Mouse (Mus musculus): ENCODE measurements at regions not wholly inside any gene's neighbourhood (a gene's known extent, or its start where the extent isn't known, plus 50 kb on each side); places are given as distances from the start of the nearest gene placed in this dataset.
"Not testable (repeated sequence)": the region's sequence is repeated elsewhere in the genome, so short reads cannot be mapped to it uniquely, and the experiment has no call there.

DNA sequence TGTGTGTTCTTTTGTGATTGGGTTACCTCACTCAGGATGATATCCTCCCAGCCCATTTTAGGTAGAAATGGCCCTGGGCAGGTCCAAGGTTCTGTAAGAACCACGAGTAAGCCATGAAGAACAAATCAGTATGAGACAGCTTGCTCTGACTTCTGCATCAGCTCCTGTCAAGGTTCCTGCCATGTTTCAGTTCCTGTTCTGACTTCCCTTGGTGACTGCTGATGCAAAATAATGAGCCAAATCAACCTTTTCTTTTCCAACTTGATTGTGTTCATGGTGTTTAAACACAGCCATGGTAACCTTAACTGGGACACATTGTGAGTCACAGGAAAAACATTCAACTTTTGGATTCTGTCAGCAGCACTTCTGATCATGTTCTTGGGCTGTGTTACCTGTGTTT lies 667.4 kb upstream of the Igfbp7 start:
- no peak for DNase-seq

DNA sequence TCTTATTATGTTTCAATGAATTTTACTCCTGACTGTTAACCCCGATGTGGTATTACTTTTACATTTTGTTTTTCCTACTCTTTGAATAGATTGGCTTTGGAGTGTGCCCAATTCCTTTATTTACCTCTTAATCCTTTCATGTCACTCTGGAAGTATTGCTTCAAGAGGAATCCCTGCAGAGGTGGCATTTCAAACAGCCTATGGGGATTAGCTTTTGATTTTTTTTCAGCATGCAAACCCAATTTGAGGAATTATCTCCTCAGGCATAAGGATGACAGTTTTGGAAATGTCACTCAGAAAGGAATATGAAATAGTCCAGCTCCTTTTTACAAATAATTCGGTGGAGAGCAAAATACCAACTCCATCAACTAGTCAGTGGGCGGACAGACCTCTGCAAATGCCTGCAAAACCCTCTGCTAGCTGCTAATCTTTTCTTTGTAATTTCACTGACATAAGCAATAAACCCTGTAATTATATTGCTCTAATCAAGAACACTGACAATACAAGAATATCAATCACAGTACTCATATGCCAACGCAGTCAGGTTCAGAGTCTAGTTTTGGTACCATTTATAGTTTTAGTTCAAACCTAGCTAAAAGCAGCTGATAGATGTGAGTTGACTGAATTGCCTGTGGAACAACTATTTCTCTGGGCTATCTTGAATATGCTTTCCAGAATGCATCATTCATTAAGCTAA lies 624.9 kb upstream of the Igfbp7 start:
- no peak for DNase-seq

DNA sequence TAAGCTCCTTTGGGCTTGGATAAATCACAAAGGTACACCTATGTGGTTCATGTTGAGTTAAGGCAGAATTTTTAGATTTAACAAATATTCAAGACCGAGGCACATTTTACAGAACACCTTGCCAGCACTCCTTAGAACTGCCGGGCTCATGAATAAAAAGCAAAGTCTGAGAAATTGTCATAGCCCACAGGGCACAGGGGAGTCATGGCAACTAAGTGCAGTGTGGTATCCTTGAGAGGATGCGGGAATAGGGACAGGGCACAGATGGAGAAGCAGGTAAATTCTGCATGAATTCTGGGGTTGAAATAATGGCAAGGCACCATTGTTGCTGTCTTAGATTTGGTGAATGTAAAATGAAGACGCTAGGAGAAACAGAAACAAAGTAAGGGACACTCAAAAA lies 609.7 kb upstream of the Igfbp7 start:
- no peak for DNase-seq

DNA sequence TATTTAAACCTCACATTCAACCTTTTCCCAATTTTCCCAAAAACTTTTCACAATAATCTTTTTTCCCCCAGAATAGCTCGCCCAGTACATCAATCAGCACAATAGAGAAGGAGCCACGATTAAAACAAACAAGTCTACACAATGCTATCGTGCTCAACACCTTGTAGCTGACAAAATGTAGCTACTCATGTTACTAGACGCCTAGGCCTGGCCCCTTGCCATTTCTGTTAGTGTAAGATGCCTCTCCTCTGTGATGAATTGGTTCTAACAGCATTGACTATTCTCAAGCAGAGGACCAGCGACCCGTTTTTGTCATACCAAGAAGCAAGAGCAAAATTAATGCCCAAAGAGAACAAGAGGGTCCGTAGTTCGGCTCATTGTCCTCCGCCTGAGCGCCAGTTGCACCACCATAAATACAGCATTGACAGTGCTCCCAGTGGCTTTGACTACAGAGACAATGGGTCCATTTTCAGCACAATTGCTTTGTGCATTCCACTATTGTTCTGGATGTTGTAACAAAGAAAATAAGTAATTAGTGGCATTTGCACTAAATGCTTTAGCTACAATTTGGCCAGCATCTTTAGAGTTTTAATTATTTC lies 578.7 kb upstream of the Igfbp7 start:
- DNase-seq = peak; percentile 34 to 42

DNA sequence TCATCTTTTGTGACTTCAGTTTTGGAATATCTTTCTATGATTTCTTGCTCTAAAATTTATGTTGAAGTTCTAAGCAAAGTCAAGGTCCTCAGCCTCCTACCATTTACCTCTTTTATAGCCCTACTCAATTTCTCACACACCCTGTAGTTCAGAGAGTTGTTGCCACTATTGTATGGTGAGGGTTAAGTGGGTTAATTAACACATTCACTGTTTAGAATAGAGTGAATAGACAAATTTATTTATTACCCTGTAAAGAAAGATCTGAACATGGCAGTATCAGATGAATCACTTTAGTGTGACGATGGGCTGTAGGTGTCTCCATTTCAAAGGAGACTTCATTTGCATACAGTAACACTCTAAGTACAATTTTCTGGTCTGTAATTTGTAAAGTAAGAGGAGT lies 577.4 kb upstream of the Igfbp7 start:
- DNase-seq = no peak

DNA sequence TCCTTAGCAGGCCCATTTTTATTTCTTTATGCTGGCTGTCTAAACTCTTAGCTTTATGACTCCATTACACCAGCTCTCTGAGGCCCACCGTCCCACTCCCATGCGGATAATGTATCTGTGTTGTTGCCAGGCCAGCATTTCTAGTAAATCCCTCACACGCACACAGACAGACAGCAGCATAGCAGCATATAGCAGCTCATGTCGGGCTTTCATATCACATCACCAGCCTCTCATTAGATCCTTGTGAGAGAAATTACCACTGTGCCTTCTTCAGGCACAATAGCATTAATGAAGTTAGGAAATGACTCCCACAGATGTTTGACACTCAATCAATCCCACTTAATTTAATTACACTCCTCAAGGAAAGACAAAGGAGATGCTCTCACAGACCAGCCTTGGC lies 532.2 kb upstream of the Igfbp7 start:
- not testable (repeated sequence) for DNase-seq

DNA sequence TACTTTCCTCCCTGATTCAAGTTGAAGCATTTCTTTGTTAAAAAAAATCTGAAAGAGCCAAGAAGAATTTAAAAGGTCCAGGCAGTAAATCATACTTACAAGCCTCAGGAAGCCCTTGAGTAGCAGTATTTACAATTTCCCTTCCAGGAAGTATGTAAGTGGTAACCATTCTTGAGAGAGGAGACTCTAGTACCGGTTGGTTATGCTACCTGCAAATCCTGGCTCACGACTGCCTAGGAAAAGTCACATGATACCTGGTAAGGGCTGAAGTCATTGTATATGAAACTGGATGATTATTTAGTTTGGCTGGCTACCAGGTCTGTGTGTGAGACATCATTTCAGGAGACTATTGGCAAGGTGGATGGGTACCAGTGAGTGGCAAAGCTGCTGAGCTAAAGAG lies 524.0 kb upstream of the Igfbp7 start:
- no peak for DNase-seq

DNA sequence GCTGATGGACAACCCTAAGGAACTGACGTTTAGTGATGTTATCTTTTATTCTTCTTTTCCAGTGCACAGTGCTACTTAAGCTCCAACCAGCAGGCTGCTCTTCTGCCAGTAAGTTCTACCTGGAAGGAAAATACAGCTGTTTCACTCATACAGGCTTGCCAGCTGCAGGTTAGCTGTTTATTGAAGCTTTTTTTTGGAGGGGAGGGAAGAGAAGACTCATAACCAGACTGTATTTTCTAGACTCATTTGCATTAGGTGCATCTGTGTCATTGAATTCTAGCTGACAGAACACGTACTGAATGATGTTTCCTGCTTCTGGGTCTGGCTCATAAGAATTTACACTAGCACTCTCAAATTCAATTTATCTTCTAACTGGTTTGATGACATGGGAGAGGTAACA lies 513.3 kb upstream of the Igfbp7 start:
- DNase-seq = no peak

DNA sequence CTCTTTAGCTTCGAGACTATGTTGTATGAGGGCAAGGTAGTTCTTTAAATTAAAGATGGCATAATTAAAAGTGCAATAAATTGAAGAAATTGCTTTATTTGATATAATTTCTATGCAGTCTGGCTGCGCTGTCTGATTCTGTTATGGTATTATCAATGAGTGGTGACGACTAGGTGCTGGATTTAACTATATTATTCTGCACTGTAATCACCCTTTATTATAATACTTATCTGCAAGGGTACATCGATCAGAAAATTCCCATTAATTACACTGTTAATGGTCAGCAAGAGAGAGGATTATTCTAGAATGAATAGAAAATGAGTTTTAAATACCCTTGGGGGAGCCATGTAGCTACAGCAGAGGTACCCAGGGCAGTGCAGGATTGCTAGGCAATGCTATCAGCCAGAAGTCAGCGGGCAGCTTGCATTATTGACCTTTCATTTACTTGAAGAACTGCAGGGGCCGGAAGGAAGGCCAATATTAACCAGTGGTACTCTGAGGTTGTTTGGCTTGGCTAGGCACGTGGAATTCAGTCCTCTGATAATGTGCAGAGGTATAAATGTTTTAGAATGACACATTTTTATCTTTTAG lies 509.3 kb upstream of the Igfbp7 start:
- peak; percentile 44 to 72 for DNase-seq

DNA sequence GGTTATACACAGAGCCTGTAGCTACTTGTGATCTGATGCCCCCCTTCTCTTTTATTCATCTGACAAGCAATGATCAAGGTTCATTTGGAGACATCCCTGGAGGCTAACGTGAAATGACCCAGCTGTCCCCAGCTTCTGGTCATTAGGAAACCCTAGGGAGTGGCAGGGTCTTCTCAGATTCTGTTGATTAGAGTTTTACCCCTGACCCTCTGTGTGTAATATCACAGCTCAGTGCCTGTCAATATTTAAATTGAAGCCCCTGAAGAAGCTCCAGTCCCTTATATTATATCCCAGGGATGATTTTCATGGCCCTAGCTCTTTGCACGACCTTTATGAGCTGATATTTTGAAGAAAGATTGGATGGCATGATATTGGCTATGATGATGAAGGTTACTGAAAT lies 508.5 kb upstream of the Igfbp7 start:
- DNase-seq = no peak

DNA sequence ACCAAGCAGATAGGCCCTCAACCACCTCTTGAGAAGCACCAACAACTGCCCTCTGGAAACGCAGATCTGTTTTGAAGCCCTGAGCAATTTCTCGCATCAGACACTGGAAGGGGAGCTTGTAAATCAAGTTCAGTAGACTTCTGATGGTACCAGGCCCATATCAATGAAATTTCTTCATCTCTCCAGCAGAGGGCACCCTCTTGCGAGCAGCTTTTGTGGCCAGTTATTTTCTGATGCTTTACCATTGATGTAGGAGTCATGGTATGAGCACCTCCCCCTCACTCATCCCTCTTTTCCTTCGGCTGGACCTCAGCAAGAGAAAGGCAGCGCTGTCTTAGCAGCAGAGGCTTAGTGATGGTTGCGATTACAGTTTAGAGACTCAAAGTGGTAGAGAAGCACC lies 501.4 kb upstream of the Igfbp7 start:
- DNase-seq = peak; percentile 31 to 49

DNA sequence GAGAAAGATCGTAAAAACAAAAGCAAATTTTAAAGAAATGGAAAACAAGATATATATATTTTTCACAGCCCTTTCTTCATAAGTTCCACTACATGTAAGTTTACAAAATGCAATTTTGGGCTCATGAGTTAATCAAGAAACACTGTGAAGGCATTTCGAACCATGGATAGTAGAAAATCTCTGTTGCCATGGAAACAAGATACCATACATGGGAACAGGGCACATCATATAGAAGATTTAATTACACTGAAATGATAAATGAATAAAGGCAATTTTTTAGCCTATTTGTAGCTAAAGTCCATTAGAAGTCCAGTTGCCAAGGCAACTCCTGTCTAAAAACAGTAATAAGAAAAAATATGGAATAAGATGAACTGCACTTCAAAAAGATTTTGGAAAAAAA lies 484.2 kb upstream of the Igfbp7 start:
- DNase-seq = not testable (repeated sequence)

DNA sequence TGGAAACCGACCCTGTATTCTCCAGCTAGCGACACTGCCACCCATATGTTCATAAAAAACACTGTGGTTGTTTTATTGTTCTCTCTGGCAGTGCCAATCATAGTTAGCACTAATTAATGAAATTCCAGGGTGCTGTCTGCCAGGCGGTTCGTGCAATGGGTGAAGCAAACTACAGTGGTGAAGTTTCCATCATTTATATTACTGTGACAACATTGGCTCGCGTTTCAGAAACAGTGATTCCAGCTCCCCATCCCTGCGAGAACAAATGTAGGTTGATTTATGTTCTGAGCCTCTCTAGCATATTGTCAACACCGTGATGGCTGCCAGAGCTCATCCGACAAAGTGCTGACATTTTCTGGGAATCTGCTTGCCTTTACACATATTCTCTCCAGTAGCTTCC lies 480.7 kb upstream of the Igfbp7 start:
- DNase-seq = peak; percentile 32 to 39

DNA sequence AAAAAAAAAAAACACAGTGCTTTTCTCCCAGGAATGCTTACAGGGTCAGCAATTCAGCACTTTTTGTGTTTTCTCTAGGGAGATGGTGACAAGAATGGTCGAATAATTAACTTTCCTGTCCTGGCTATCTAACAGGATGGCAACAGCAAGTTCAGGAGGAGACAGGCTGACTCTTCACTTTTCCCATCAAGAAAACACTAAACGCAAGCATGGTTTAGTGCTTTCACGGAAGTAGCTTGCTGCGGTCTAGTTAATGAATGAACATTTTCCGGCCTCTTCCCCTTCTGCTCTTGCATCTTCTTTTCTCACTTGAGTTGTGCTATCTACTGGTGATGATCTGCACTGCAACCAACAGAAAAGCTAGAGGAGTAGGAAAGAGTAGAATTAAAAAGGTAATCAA lies 463.6 kb upstream of the Igfbp7 start:
- DNase-seq = peak in 1 of 2 experiments; percentile 4

DNA sequence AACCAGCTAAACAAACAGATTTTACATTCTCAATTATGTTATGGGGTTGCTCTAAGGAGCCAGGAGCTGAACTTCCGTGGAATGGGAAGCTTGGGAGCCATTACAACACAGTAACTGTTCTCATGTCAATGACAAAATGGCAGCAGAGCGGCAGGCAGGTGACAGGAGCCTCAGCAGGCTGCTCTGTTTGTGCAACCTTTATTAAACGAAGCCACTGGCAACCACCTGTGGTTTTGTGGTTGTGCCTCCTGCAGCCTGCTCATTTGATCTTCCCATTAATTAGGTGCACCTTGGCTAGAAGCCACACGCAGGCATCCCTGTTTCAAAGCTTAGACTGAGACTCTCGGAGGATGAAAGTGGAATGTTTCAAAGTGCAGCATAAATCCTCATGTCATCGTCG lies 457.5 kb upstream of the Igfbp7 start:
- DNase-seq = peak; percentile 7 to 17

DNA sequence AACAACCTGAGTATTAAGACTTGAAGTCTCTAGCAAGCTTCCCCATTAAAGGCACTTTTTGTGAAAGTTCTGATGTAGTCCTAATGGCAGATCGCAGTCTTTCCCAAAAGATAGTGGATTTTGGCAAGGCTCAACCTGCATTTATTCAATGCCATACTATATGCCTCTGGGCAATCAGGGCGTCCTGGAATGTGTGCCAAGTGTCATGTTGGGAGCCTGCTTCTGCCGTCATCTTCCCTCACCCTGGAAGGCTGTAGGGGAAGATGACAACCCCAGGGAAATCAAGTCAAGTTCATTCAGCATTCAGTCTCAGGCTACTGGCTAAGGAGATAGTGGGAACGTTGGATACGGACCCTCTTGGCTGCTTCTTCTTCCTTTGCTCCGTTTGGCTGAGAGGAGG lies 447.4 kb upstream of the Igfbp7 start:
- DNase-seq = peak; percentile 56 to 72

DNA sequence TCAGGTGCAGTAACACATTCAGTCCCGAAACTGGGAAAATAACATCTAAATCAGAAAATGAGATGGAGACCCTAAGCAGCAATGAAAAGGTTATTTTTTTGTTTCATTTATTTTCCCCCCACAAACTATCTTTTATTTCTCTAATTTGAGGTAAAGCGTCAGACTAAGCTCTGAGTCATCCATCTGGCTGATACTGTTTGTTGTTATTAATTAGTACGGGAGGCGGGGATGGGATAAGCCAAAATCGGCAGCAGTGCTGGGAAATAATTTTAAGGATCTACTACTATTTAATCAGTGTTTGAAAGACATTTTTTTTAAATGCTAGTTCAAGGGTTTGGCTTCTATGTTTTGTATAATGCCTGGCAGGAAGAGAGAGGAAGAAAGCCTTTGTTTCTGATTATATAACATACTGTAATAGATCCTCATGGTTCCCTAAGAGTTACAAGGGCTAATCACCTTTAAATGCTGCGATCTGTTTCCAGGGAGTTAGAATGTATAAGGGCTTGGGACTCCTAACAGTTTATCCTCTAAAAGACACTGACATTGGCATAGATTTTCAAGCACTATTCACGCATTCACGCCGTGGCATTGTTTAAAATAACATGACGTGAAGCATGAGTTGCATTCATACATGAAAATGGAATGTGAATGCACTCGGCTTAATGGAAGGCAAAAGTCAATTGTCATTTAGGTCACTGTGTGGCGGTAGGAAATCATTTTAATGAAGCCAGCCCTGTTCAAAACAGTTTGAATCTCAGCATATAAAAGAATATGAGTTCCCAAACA lies 446.4 kb upstream of the Igfbp7 start:
- DNase-seq = peak in 1 of 2 experiments; percentile 12

DNA sequence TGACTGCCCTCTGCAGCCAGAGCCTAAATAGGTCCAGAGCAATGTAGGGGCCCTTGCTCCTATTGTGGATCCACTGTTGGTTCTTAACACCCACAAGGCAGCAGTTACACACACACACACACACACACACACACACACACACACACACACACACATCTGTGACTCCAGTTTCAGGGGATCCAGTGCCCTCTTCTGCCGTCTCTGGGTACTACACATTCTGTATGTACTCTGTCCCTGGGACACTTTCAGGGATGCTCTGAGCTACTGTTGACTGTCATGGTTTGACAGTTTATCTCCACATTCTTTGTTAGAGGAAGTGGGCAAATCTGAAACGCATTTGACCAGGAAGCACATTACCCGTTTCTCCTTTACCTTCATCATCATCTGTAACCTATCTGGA lies 443.8 kb upstream of the Igfbp7 start:
- DNase-seq = no peak

DNA sequence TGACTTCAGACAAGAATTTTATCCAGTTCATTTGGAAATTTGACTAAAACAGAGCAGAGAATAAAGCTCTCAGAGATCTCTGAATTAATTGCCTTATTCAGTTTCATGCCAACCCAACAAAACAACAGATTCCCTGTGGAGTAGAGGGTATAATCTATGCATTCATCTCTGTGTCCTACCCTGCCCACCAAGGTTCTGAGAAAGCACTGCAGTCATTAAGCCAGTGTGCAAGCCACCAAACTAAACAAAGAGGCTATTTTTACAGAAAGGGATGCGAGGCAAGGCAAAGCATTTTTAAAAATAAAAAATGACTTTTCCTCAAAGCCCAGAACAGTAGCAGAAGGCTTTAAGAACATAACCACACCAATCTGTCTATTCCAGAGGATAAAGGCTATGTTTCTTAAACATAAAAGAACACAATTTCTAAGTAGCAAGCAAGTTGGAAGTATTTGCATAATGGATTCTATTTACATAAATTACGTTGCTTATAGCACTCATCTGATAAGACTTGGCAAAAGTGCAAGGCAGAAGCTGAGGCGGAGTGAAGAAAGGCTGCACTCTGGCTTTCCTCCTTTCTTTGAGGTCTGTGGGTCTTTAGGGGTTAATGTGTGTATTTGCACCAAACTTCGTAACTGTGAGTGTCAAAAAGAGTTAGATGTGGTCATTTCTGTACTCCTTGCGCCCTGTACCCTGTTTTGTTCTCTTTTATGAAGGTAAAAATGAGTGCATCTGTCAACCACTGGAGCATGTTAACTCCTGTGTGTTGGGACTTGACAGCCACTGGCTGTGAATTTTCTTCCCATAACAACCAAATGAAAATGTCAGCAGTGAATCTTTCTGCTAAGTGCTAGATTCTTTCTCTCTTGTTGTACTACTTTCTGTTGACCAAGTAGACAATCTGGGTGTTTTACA lies 430.6 kb upstream of the Igfbp7 start:
- DNase-seq = no peak

DNA sequence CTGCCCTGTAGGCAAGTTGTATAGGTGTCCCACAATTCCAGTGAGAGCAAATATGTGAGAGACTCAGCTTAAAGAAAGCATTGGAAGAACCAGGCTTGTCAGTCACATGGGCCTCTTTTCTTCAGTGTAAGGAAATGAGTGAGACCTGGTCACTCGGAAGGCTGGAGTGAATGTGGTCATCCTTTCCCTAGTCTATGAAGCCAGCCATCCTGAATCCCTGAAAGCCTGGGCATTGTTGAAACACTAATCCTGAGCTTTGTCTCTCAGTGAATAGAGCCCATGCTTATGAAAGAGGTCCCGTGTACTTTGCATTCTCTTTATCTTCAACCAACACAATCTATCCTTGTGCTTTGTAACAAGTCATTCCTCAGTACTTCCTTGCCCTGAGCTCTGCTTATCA lies 420.1 kb upstream of the Igfbp7 start:
- no peak for DNase-seq

DNA sequence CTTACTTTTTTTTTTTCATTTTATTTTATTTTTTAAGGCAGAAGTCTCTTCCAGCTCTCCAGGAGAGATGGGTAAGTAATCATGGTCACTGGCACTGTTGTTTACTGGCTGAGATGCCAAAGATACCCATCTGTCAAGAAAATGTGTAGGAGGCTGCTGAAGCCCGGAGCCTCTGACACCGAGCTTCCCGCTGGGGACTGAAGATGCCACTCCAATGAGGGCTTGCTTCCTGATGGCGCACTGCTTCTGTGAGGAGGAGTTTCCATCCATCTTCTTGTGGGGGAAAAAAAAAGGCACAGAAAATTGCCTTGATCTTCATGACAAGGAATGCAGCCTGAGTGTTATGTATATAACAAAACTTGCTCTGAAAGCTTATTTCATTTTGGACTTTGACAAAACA lies 418.2 kb upstream of the Igfbp7 start:
- DNase-seq = peak; percentile 80 to 89

DNA sequence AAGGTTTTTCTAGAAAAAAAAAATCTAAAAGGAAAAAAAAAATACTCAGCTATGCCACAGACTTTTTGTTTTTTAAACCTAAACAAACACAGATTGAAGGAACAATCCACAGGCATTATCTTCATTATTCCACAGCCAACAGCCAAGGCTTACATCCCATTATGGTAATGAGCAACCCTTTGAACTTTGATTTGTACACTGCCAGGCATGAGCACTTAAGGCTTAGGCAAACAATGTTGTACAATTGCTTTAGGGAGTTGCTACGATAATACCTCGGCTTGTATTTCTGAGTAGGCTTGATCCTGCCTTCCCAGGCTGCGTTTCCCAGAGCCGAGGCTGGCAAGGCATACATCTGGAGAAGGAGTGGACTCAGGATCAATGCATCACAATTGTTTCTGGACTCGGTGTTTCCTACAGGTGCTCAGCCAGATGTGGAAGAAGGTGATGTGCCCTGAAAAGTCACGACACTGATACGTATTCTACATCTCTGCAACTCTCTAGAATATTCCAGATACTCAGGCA lies 409.0 kb upstream of the Igfbp7 start:
- DNase-seq = no peak

Measured in cerebellum, postnatal 10 days (tissue).